Mouse (Mus musculus) liver, postnatal 0 days (tissue): ENCODE results near the gene Hfe2.

Source experiments
- CTCF ChIP-seq: sonication (generic); IDR thresholded peaks from 2 replicates; pipeline ENCODE4 v1.5.1; 2016; ENCODE audit warnings: antibody characterized with exemption, low read depth
- EP300 ChIP-seq: IDR thresholded peaks from 2 replicates; pipeline ENCODE4 v1.6.1; 2016; ENCODE audit warnings: antibody characterized with exemption, low read depth, mild to moderate bottlenecking

GRCm38 (mm10) chr3:96565105-96565504 is 40.1 kb downstream of the Hfe2 start:
- TF ChIP-seq CTCF = no peak
- no peak for TF ChIP-seq EP300
